Mouse (Mus musculus) spleen, embryonic (tissue): Measurements from ENCODE around the gene Anxa5.

Source experiments
- CTCF ChIA-PET: fragments of 350-600 bp; sonication (Branson Sonifier 250); formaldehyde crosslinking; loops from one replicate; lab custom pipeline; 2022; lab: Charles Lee

Gene Anxa5

GRCm38 (mm10) chr3:36475532-36476087 lies at the start of gene Anxa5, which contains the start of gene 1810062G17Rik:
Gene Anxa5 (minus strand): TSS chr3:36475894.
Gene 1810062G17Rik (plus strand): TSS chr3:36475937.
- CTCF ChIA-PET: interaction anchor here (1.0 kb wide), 1 partner anchor 97 kb away, joined by 4 read pairs; the partner anchor contains the start of gene Ccna2

GRCm38 (mm10) chr3:36524466-36524865 lies 48.8 kb upstream of the Anxa5 start:
- CTCF ChIA-PET: no interaction called here

DNA sequence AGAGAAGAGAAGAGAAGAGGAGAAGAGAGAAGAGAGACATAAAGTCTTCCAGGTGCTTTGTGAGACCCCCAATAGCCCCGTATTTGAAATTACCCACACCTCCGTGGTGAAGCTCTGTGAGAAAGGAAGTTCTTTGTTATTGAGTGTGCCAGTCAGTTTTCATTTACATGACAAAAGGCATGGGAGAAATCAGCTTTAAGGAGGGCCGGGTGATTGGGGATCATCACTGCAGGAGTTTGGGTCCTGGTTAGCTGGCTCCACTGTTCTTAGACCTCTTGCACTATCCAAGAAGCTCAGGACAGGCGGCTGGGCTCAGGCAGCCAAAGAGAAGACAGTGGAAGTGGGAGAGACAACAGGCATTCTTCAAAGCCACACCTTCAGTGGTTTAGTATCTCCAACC lies 46.4 kb upstream of the Anxa5 start:
- CTCF ChIA-PET: no interaction called here

DNA sequence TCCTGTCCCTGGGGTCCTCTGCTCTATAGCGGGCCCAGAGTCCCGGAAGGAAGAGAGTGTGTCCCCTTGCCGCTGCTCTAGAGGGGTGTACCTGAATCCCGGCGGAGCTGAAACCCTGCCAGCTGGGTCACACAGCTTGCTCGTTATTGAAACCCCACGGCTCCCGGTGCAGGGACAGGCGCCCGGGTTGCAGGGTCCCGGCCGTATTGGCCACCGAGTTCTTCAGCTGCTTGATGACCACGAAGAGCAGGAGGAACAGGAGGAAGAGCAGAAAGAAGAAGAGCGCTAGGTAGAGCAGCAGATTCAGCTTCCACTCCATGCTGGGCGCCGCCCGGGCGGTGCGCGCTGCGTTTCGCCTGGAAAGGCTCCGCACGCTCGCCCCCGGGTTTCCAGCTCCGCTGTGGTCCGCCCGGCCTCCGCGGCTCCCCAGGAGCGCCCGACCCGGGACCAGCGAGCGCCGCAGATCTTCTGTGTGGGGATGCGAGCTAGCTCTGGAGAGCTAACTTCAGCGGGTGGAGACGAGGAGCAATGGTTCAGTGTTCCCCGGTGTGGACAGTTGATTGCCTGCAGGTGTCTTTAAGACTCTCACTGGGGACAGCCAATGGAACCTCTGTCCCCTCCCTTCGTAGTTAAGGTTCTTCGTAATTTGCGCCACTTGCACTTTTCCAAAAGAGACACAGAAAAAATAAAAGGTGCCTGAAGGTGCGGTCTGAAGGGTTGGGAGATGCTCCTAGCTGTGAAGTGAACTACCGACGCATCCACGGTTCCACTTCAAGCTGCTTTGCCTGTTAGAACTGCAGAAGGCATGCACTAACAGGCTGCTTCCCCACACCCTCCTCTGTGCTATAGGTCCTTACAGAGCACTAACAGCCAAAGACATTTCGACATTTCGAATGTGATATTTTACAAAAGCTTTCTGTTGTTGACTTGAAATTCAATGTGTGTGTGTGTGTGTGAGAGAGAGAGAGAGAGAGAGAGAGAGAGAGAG lies 45.7 kb upstream of the Anxa5 start, which contains the start of gene Gm11549:
Gene Gm11549, minus strand, starts transcription at position 741 of the 988 bp plus-strand sequence.
- CTCF ChIA-PET: no interaction called here

- CTCF ChIA-PET: no interaction called here
Measured at GRCm38 (mm10) chr3:36516196-36516595, 40.5 kb upstream of the Anxa5 start.

GRCm38 (mm10) chr3:36511491-36511890 lies 35.8 kb upstream of the Anxa5 start:
- CTCF ChIA-PET: no interaction called here

- CTCF ChIA-PET: no interaction called here
Measured at GRCm38 (mm10) chr3:36505809-36506735, 30.4 kb upstream of the Anxa5 start.

GRCm38 (mm10) chr3:36505306-36505705 lies 29.6 kb upstream of the Anxa5 start:
- CTCF ChIA-PET: no interaction called here

DNA sequence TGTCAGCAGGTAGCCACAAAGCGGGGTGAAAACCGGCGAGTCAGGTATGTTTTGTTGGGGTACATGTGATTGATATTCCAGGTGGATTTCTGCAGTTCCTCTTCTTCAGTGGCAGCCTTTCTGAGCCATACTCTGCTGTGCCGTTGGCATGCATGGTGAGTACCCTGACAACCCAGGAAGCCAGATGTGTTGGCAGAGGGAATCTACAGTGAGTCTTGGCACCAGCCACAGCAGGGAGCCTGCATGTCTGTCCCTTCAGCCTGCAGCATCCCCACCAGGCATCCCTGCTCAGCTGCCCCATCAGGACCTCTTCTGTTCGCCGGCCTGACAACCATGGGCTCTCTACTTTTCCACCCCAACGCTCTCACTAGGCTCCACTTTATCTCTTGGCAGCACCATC lies 25.9 kb upstream of the Anxa5 start:
- CTCF ChIA-PET: no interaction called here

DNA sequence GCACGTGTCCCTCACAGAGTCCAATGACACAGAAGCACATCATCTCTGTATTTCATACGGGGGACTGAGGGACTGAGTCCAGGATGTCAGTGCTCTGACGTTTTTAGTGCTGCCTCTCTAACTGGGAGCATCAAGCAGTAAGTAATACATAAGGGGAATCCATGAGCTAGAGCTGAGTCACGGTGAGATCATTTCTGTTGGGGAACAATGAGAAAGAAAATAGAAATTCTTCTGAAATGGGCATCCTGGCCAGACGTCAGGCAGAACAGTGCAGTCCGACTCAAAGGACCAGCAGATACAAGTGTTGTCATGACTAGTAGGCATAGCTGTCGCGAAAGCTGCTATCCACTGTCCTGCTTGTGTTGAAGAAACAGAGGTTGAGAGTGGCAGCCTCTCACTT lies 25.3 kb upstream of the Anxa5 start:
- CTCF ChIA-PET: no interaction called here

DNA sequence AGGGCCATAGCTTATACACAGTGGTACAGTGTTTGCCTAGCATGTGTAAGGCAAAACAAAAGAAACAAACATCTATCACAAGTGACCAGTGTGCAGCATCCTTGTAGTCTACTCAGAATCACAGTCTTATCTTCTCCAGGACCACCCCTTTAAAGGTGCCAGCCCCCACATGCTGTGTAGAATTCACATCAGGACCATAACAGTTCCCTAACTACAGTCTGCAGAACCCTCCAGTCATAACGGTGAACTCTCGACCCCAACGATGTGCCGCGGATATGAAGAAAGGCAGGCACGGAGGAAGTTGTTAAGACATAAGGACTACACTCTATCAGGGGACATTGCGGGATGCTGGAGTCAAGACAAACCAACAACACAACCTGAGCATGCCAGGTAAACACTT lies 23.7 kb upstream of the Anxa5 start:
- CTCF ChIA-PET: no interaction called here

- CTCF ChIA-PET: no interaction called here
Measured at GRCm38 (mm10) chr3:36498224-36498623, 22.5 kb upstream of the Anxa5 start.

DNA sequence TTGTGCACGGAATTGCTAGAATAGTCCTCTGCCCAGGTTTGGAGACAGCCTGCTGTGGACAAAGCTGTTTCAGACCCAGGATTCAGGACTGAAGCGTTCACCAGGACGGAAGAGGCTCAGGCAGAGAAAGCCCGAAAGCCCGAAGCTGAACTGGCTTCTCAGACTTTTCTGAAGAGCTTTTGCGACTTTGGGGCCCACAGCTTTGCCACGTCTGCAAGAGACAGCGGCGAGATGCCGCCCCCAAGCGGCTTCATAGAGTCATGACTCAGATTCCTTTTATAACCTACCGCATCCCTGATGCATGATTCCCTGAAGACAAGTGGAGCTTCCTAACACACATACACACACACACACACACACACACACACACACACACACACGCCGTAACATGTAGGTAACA lies 21.1 kb upstream of the Anxa5 start:
- CTCF ChIA-PET: interaction anchor here (0.7 kb wide), 1 partner anchor 394 kb away, joined by 3 read pairs; no protein-coding TSS in a partner anchor

- CTCF ChIA-PET: interaction anchor here (0.7 kb wide), 1 partner anchor 394 kb away, joined by 3 read pairs; no protein-coding TSS in a partner anchor
Measured at GRCm38 (mm10) chr3:36496273-36496672, 20.6 kb upstream of the Anxa5 start.

GRCm38 (mm10) chr3:36495436-36495835 lies 19.7 kb upstream of the Anxa5 start:
- CTCF ChIA-PET: interaction anchor here (0.8 to 0.9 kb wide), 2 partner anchors 21 to 22 kb away, joined by 3 to 4 read pairs; no protein-coding TSS in a partner anchor

DNA sequence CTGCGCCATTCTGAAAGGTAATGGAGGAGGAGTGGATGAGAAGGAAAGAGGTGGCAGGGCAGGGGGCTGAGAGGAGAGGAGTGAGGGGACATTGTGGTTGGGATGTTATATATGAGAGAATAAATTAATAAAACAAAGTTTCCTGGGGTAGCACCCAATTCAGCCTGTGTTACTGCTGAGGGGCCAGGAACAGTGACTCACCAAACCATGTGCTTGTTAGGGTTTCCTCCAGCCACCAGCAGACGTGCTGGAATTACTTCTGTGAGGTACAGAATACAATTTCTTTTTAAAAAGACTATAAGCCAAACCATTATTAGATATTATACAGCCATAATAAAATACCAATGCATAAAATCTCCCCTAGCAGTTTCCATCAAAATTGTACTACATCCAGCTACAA lies 18.9 kb upstream of the Anxa5 start:
- CTCF ChIA-PET: interaction anchor here (0.8 kb wide), 1 partner anchor 21 kb away, joined by 3 read pairs; no protein-coding TSS in a partner anchor

GRCm38 (mm10) chr3:36493641-36494283 lies 18.1 kb upstream of the Anxa5 start:
- CTCF ChIA-PET: no interaction called here

- CTCF ChIA-PET: no interaction called here
Measured at GRCm38 (mm10) chr3:36492716-36493391, 17.2 kb upstream of the Anxa5 start.

- CTCF ChIA-PET: no interaction called here
Measured at GRCm38 (mm10) chr3:36491535-36491934, 15.8 kb upstream of the Anxa5 start.

- CTCF ChIA-PET: no interaction called here
Measured at GRCm38 (mm10) chr3:36489590-36489910, 13.9 kb upstream of the Anxa5 start.
